Mouse (Mus musculus) hindbrain, embryonic 16.5 days (tissue): ENCODE results near the gene Mfsd14a. TPM values are rescaled to one million over a fixed set of nuclear protein-coding genes. Genes with fewer than 3 reads are reported as not detected.

Experiments
- ATAC-seq: fragments of 200-750 bp; cut with Nextera tagmentation; 2 replicates; pipeline ENCODE4 v1.8.0; 2017; ENCODE audit warnings: moderate TSS enrichment, moderate library complexity
- H3K27ac ChIP-seq: fragments of 300-500 bp; sonication (generic); 2 replicates; pipeline ENCODE4 v1.5.1; 2014; ENCODE audit warnings: low read depth, mild to moderate bottlenecking, control low read depth, low read length, moderate library complexity
- H3K27me3 ChIP-seq: fragments of 300-500 bp; sonication (generic); replicated peaks from 2 replicates; pipeline ENCODE4 v1.6.1; 2014; ENCODE audit warnings: low read length; ENCODE audit not compliant: control insufficient read depth, insufficient read depth
- H3K36me3 ChIP-seq: fragments of 300-500 bp; sonication (generic); 2 replicates; pipeline ENCODE4 v1.6.1; 2014; ENCODE audit warnings: mild to moderate bottlenecking, low read length, moderate library complexity, mixed read lengths; ENCODE audit not compliant: control insufficient read depth, insufficient read depth
- H3K4me1 ChIP-seq: fragments of 300-500 bp; sonication (generic); 2 replicates; pipeline ENCODE4 v1.6.1; 2014; ENCODE audit warnings: low read depth, low read length; ENCODE audit not compliant: control insufficient read depth, insufficient read depth
- H3K4me2 ChIP-seq: fragments of 300-500 bp; sonication (generic); 2 replicates; pipeline ENCODE4 v1.6.1; 2014; ENCODE audit warnings: mild to moderate bottlenecking, low read length, control low read depth, moderate library complexity
- H3K4me3 ChIP-seq: fragments of 300-500 bp; sonication (generic); 2 replicates; pipeline ENCODE4 v1.5.1; 2014; ENCODE audit warnings: mild to moderate bottlenecking, low read length, control low read depth, moderate library complexity
- H3K9ac ChIP-seq: fragments of 300-500 bp; sonication (generic); 2 replicates; pipeline ENCODE4 v1.6.1; 2014; ENCODE audit warnings: low read depth, mild to moderate bottlenecking, control low read depth, low read length, moderate library complexity
- H3K9me3 ChIP-seq: fragments of 300-500 bp; sonication (generic); 2 replicates; pipeline ENCODE4 v1.6.1; 2014; ENCODE audit warnings: mild to moderate bottlenecking, low read length, moderate library complexity; ENCODE audit not compliant: control insufficient read depth
- WGBS: fragments of 180-500 bp; shearing (Covaris S2); extraction: QIAGEN DNeasy Blood & Tissue Kit; methylation state at CpG from one replicate; pipeline ENCODE4 v1.1.7; 2014; 5-methylcytosine and 5-hydroxymethylcytosine counted together
- polyA plus RNA-seq: library from polyadenylated mRNA; unstranded; fragments of >200 nt; fragmentation: Nextera tagmentation; extraction: Ambion mirVana; gene quantifications from 2 replicates; pipeline ENCODE4 v1.2.1, GENCODE M21; 2015

Mfsd14a gene
- 64.6 and 68.2 TPM in 2 replicates for polyA plus RNA-seq

- no peaks in the 10 kb centered on the region for H3K27me3 ChIP-seq
- H3K4me2 ChIP-seq = peak within 1 kb of the TSS; percentile 73
- ATAC-seq = peak; percentile 99
- peak within 1 kb of the TSS; percentile 97 for H3K27ac ChIP-seq
- H3K36me3 ChIP-seq = no peaks in the 10 kb centered on the region
- H3K9me3 ChIP-seq = no peaks in the 10 kb centered on the region
- peak within 1 kb of the TSS; percentile 100 for H3K4me3 ChIP-seq
- WGBS = under 1% methylated on average over 39 of the region's 39 CpGs
- peak within 1 kb of the TSS; percentile 99 for H3K9ac ChIP-seq
- H3K4me1 ChIP-seq = peaks cover 26% of the 10 kb centered on the region
These were observed at the start of gene Mfsd14a for GRCm38 (mm10) chr3:116662463-116662863. Mfsd14a (minus strand) TSS chr3:116662677.

- peak overlapping the region; percentile 96 for H3K4me2 ChIP-seq
- peak overlapping the region; percentile 100 for H3K4me3 ChIP-seq
- H3K4me1 ChIP-seq = peaks cover 15% of the 10 kb centered on the region
- peak overlapping the region; percentile 98 for H3K9ac ChIP-seq
- under 1% methylated on average over 75 of the region's 85 CpGs for WGBS
- H3K27ac ChIP-seq = peak overlapping the region; percentile 78
- H3K9me3 ChIP-seq = no peaks in the 10 kb centered on the region
- H3K27me3 ChIP-seq = no peaks in the 10 kb centered on the region
- ATAC-seq = peak; percentile 96
- H3K36me3 ChIP-seq = no peaks in the 10 kb centered on the region
These were observed 49.4 kb upstream of the Mfsd14a start for GRCm38 (mm10) chr3:116711624-116712435.

- ATAC-seq = no peak
- Histone ChIP-seq H3K4me3 (peak overlapping the region; percentile 100), H3K4me1 (peaks cover 15% of the 10 kb centered on the region), H3K9ac (no peak overlapping the region), H3K27me3 (no peaks in the 10 kb centered on the region), H3K36me3 (no peaks in the 10 kb centered on the region), H3K4me2 (peak overlapping the region; percentile 96), H3K9me3 (no peaks in the 10 kb centered on the region), H3K27ac (no peak overlapping the region)
- 49% methylated on average over 9 of the region's 9 CpGs for WGBS
These were observed 48.5 kb upstream of the Mfsd14a start for GRCm38 (mm10) chr3:116710941-116711340.

GRCm38 (mm10) chr3:116705637-116706204 lies 43.2 kb upstream of the Mfsd14a start:
- Histone ChIP-seq H3K4me1 (peaks cover under 1% of the 10 kb centered on the region), H3K4me3 (no peak overlapping the region), H3K36me3 (no peaks in the 10 kb centered on the region), H3K27ac (no peak overlapping the region), H3K27me3 (no peaks in the 10 kb centered on the region), H3K4me2 (no peak overlapping the region), H3K9ac (no peak overlapping the region), H3K9me3 (no peaks in the 10 kb centered on the region)
- 94% methylated on average over 1 of the region's 1 CpGs for WGBS
- ATAC-seq = no peak

- H3K4me1 ChIP-seq = no peaks in the 10 kb centered on the region
- no peak overlapping the region for H3K4me3 ChIP-seq
- WGBS = 87% methylated on average over 5 of the region's 5 CpGs
- H3K27me3 ChIP-seq = no peaks in the 10 kb centered on the region
- ATAC-seq = no peak
- H3K27ac ChIP-seq = no peak overlapping the region
- H3K4me2 ChIP-seq = no peak overlapping the region
- no peak overlapping the region for H3K9ac ChIP-seq
- no peaks in the 10 kb centered on the region for H3K9me3 ChIP-seq
- H3K36me3 ChIP-seq = no peaks in the 10 kb centered on the region
These were observed 41.4 kb upstream of the Mfsd14a start for GRCm38 (mm10) chr3:116703835-116704234.

- Histone ChIP-seq H3K4me1 (no peaks in the 10 kb centered on the region), H3K27me3 (no peaks in the 10 kb centered on the region), H3K4me3 (no peak overlapping the region), H3K9me3 (no peaks in the 10 kb centered on the region), H3K9ac (no peak overlapping the region), H3K36me3 (no peaks in the 10 kb centered on the region), H3K27ac (no peak overlapping the region), H3K4me2 (no peak overlapping the region)
- ATAC-seq = no peak
- WGBS = 79% methylated on average over 1 of the region's 1 CpGs
These were observed 40.3 kb upstream of the Mfsd14a start for GRCm38 (mm10) chr3:116702647-116703272.

- 92% methylated on average over 4 of the region's 4 CpGs for WGBS
- Histone ChIP-seq H3K27ac (no peak overlapping the region), H3K36me3 (no peaks in the 10 kb centered on the region), H3K4me2 (no peak overlapping the region), H3K27me3 (no peaks in the 10 kb centered on the region), H3K4me3 (no peak overlapping the region), H3K4me1 (no peaks in the 10 kb centered on the region), H3K9me3 (no peaks in the 10 kb centered on the region), H3K9ac (no peak overlapping the region)
- ATAC-seq = no peak
These were observed 39.1 kb upstream of the Mfsd14a start for GRCm38 (mm10) chr3:116701601-116702000.

GRCm38 (mm10) chr3:116698786-116699185 lies 36.3 kb upstream of the Mfsd14a start:
- no peak overlapping the region for H3K9ac ChIP-seq
- H3K4me3 ChIP-seq = no peak overlapping the region
- 53% methylated on average over 2 of the region's 2 CpGs for WGBS
- H3K36me3 ChIP-seq = no peaks in the 10 kb centered on the region
- no peaks in the 10 kb centered on the region for H3K4me1 ChIP-seq
- ATAC-seq = no peak
- H3K9me3 ChIP-seq = no peaks in the 10 kb centered on the region
- H3K4me2 ChIP-seq = no peak overlapping the region
- no peak overlapping the region for H3K27ac ChIP-seq
- no peaks in the 10 kb centered on the region for H3K27me3 ChIP-seq

GRCm38 (mm10) chr3:116695666-116695985 lies 33.1 kb upstream of the Mfsd14a start:
- ATAC-seq = no peak
- 95% methylated on average over 2 of the region's 2 CpGs for WGBS

More at GRCm38 (mm10) chr3:116695666-116695985, 33.1 kb upstream of the Mfsd14a start:
- no peaks in the 10 kb centered on the region for H3K36me3 ChIP-seq
- no peak overlapping the region for H3K4me2 ChIP-seq
- no peak overlapping the region for H3K27ac ChIP-seq
- no peaks in the 10 kb centered on the region for H3K4me1 ChIP-seq
- H3K9me3 ChIP-seq = no peaks in the 10 kb centered on the region
- no peak overlapping the region for H3K9ac ChIP-seq
- H3K27me3 ChIP-seq = no peaks in the 10 kb centered on the region
- H3K4me3 ChIP-seq = no peak overlapping the region
